21 mouse cellular contexts compared by ENCODE assay signal in the genomic region with DNA sequence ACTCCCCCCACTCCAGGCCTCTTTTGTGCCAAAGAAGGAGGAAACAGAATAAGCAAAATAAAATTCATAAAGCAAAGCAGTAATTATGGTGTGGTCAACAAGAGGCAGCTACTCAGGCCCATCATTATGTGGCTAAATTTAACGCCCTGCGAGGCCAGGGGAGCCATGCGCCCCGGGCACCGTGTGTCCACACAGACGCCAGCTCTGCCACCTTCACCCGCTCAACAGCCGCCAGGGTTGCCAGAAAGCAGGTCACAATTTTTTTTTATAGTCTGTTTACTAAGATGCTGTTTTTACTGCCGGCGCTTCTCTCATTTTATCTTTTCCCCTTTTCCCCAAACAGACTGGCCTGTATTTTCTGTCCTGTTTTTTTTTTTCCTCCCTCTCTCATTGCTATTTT.
DNase-seq lines count a peak whose midpoint lies in the region; ATAC-seq lines count a peak whose summit lies in the region.
"Had no signal": no experiment of that assay in that cellular context is flagged by ENCODE, and none has a peak within 500 bp of the region (broad histone marks: within the 10 kb centered on the region; RNA-seq: fewer than 3 reads in every experiment).

No protein-coding gene starts in this region.

- H3K9ac ChIP-seq in embryonic facial prominence, embryonic 14.5 days (ENCODE audit: low read depth, low read length): no peak overlapping the region
- no peak overlapping the region for H3K9ac ChIP-seq in heart, embryonic 11.5 days (ENCODE audit: low read depth, low read length)
- H3K9ac ChIP-seq: embryonic facial prominence, embryonic 12.5 days; forebrain, embryonic 12.5 days; forebrain, embryonic 15.5 days; hindbrain, embryonic 12.5 days; hindbrain, embryonic 15.5 days had no signal

- H3K27me3 ChIP-seq in embryonic facial prominence, embryonic 14.5 days (replicated peaks; ENCODE audit: control insufficient read depth, insufficient read depth, low read length): no peaks in the 10 kb centered on the region
- H3K27me3 ChIP-seq in embryonic facial prominence, embryonic 10.5 days (replicated peaks; ENCODE audit: low read depth, poor library complexity, severe bottlenecking): no peaks in the 10 kb centered on the region
- H3K27me3 ChIP-seq in heart, embryonic 11.5 days (ENCODE audit: control insufficient read depth, insufficient read depth, low read length): no peaks in the 10 kb centered on the region
- H3K27me3 ChIP-seq: embryonic facial prominence, embryonic 12.5 days; forebrain, embryonic 12.5 days; forebrain, embryonic 15.5 days; hindbrain, embryonic 12.5 days; hindbrain, embryonic 15.5 days had no signal

- no peaks in the 10 kb centered on the region for H3K36me3 ChIP-seq in embryonic facial prominence, embryonic 14.5 days (ENCODE audit: control insufficient read depth, insufficient read depth, low read length)
- H3K36me3 ChIP-seq in embryonic facial prominence, embryonic 10.5 days (replicated peaks): no peaks in the 10 kb centered on the region
- no peaks in the 10 kb centered on the region for H3K36me3 ChIP-seq in heart, embryonic 11.5 days (ENCODE audit: control insufficient read depth, insufficient read depth, low read length)
- H3K36me3 ChIP-seq: embryonic facial prominence, embryonic 12.5 days; forebrain, embryonic 12.5 days; forebrain, embryonic 15.5 days; hindbrain, embryonic 12.5 days; hindbrain, embryonic 15.5 days had no signal

- H3K4me3 ChIP-seq in embryonic facial prominence, embryonic 14.5 days (ENCODE audit: low read depth, low read length): no peak overlapping the region
- H3K4me3 ChIP-seq in embryonic facial prominence, embryonic 10.5 days: no peak overlapping the region
- no peak overlapping the region for H3K4me3 ChIP-seq in heart, embryonic 11.5 days (ENCODE audit: low read depth, low read length)
- H3K4me3 ChIP-seq: embryonic facial prominence, embryonic 12.5 days; erythroblast, embryonic 14.5 days; forebrain, embryonic 12.5 days; forebrain, embryonic 15.5 days; hindbrain, embryonic 12.5 days; hindbrain, embryonic 15.5 days had no signal

- no peaks in the 10 kb centered on the region for H3K9me3 ChIP-seq in embryonic facial prominence, embryonic 14.5 days (ENCODE audit: control insufficient read depth, low read length)
- no peaks in the 10 kb centered on the region for H3K9me3 ChIP-seq in embryonic facial prominence, embryonic 10.5 days
- no peaks in the 10 kb centered on the region for H3K9me3 ChIP-seq in heart, embryonic 11.5 days (replicated peaks; ENCODE audit: control insufficient read depth, low read length)
- H3K9me3 ChIP-seq: embryonic facial prominence, embryonic 12.5 days; forebrain, embryonic 12.5 days; forebrain, embryonic 15.5 days; hindbrain, embryonic 12.5 days; hindbrain, embryonic 15.5 days had no signal

- intact Hi-C loops in heart, postnatal 14 days (cut with DNase I): no loop called here

- no peaks in the 10 kb centered on the region for H3K4me1 ChIP-seq in embryonic facial prominence, embryonic 14.5 days (ENCODE audit: control insufficient read depth, insufficient read depth, low read length)
- no peaks in the 10 kb centered on the region for H3K4me1 ChIP-seq in embryonic facial prominence, embryonic 10.5 days
- no peaks in the 10 kb centered on the region for H3K4me1 ChIP-seq in heart, embryonic 11.5 days (ENCODE audit: control insufficient read depth, insufficient read depth, low read length)
- H3K4me1 ChIP-seq: embryonic facial prominence, embryonic 12.5 days; forebrain, embryonic 12.5 days; forebrain, embryonic 15.5 days; hindbrain, embryonic 12.5 days; hindbrain, embryonic 15.5 days had no signal

- WGBS in embryonic facial prominence, embryonic 14.5 days: 94% methylated on average over 9 of the region's 10 CpGs
- WGBS in embryonic facial prominence, embryonic 10.5 days: 94% methylated on average over 10 of the region's 10 CpGs
- 88% methylated on average over 10 of the region's 10 CpGs for WGBS in heart, embryonic 11.5 days (ENCODE audit: insufficient replicate concordance)

- H3K27ac ChIP-seq in embryonic facial prominence, embryonic 14.5 days (replicated peaks; ENCODE audit: low read depth, low read length): no peak overlapping the region
- no peak overlapping the region for H3K27ac ChIP-seq in embryonic facial prominence, embryonic 10.5 days (replicated peaks)
- no peak overlapping the region for H3K27ac ChIP-seq in heart, embryonic 11.5 days (ENCODE audit: low read depth, low read length)
- H3K27ac ChIP-seq: embryonic facial prominence, embryonic 12.5 days; forebrain, embryonic 12.5 days; forebrain, embryonic 15.5 days; hindbrain, embryonic 12.5 days; hindbrain, embryonic 15.5 days had no signal

- DNase-seq in embryonic facial prominence, embryonic 14.5 days (ENCODE audit: low spot score): peak; percentile 13
- DNase-seq in embryonic facial prominence, embryonic 10.5 days (ENCODE audit: low spot score): no peak
- peak; percentile 94 for DNase-seq in heart, adult 11 months
- no peak for DNase-seq in heart, postnatal 14 days
- DNase-seq in heart, adult 9 months (ENCODE audit: low spot score in 2 of 2): peak; percentile 20 to 21
- DNase-seq: adrenal gland, adult 8-10 months; adrenal gland, postnatal 25 days; cerebellum, adult 18-20 months; cerebellum, adult 9-10 months; cerebellum, postnatal 14 days; gastrocnemius, postnatal 25 days; kidney, adult 2 months had no signal

- ATAC-seq in embryonic facial prominence, embryonic 14.5 days (ENCODE audit: low read depth): no peak
- no peak for ATAC-seq in heart, embryonic 11.5 days (replicated peaks; ENCODE audit: insufficient number of reproducible peaks, low FRiP score, low TSS enrichment)
- ATAC-seq: activated CD4-positive, CD25-positive, alpha-beta regulatory T cell, adult 4 months; forebrain, embryonic 15.5 days; intestine, postnatal 0 days had no signal

- no peak overlapping the region for H3K4me2 ChIP-seq in embryonic facial prominence, embryonic 14.5 days (ENCODE audit: low read depth, low read length)
- H3K4me2 ChIP-seq in heart, embryonic 11.5 days: no peak overlapping the region
- H3K4me2 ChIP-seq: embryonic facial prominence, embryonic 12.5 days; forebrain, embryonic 12.5 days; forebrain, embryonic 15.5 days; hindbrain, embryonic 12.5 days; hindbrain, embryonic 15.5 days had no signal

Comparison
In these comparisons a context has a peak if more than half of its experiments do, and no peak if none do; other contexts are left out.
1. DNase-seq: peak in embryonic facial prominence, embryonic 14.5 days (single experiment), heart, adult 11 months (single experiment) and heart, adult 9 months (2 of 2); none in embryonic facial prominence, embryonic 10.5 days (single experiment) and heart, postnatal 14 days (0 of 2).